Mouse (Mus musculus) hindbrain, embryonic 13.5 days (tissue): ENCODE results near the gene Ctbp2. TPM values are rescaled to one million over a fixed set of nuclear protein-coding genes. Genes with fewer than 3 reads are reported as not detected.
A peak's percentile ranks its signal among the peaks of the same experiment; 100 is the strongest.

ENCODE experiments used
- ATAC-seq: fragments of 200-750 bp; cut with Nextera tagmentation; 2 replicates; pipeline ENCODE4 v1.8.0; 2017; ENCODE audit warnings: moderate TSS enrichment; ENCODE audit not compliant: low FRiP score
- H3K27ac ChIP-seq: fragments of 300-500 bp; sonication (generic); 2 replicates; pipeline ENCODE4 v1.5.1; 2015; ENCODE audit warnings: inconsistent platforms, mild to moderate bottlenecking, moderate library complexity
- H3K27me3 ChIP-seq: fragments of 300-500 bp; sonication (generic); 2 replicates; pipeline ENCODE4 v1.6.1; 2015; ENCODE audit warnings: mild to moderate bottlenecking, inconsistent platforms
- H3K36me3 ChIP-seq: fragments of 300-500 bp; sonication (generic); 2 replicates; pipeline ENCODE4 v1.6.1; 2015; ENCODE audit warnings: mild to moderate bottlenecking, inconsistent platforms
- H3K4me1 ChIP-seq: fragments of 300-500 bp; sonication (generic); replicated peaks from 2 replicates; pipeline ENCODE4 v1.6.1; 2015; ENCODE audit warnings: inconsistent platforms
- H3K4me2 ChIP-seq: fragments of 300-500 bp; sonication (generic); 2 replicates; pipeline ENCODE4 v1.6.1; 2015; ENCODE audit warnings: inconsistent platforms, mild to moderate bottlenecking, moderate library complexity
- H3K4me3 ChIP-seq: fragments of 300-500 bp; sonication (generic); 2 replicates; pipeline ENCODE4 v1.5.1; 2015; ENCODE audit warnings: mild to moderate bottlenecking, inconsistent platforms
- H3K9ac ChIP-seq: fragments of 300-500 bp; sonication (generic); 2 replicates; pipeline ENCODE4 v1.6.1; 2015; ENCODE audit warnings: mild to moderate bottlenecking, inconsistent platforms
- H3K9me3 ChIP-seq: fragments of 300-500 bp; sonication (generic); 2 replicates; pipeline ENCODE4 v1.6.1; 2016; ENCODE audit warnings: inconsistent platforms
- WGBS: fragments of 180-500 bp; shearing (Covaris S2); methylation state at CpG from one replicate; pipeline ENCODE4 v1.1.7; 2015; 5-methylcytosine and 5-hydroxymethylcytosine counted together
- polyA plus RNA-seq: library from polyadenylated mRNA; unstranded; fragments of >200 nt; fragmentation: Nextera tagmentation; extraction: Ambion mirVana; gene quantifications from 2 replicates; pipeline ENCODE4 v1.2.1, GENCODE M21; 2015

The Ctbp2 gene
- polyA plus RNA-seq, 1 experiment from 2014 or later: 85.6 TPM

DNA sequence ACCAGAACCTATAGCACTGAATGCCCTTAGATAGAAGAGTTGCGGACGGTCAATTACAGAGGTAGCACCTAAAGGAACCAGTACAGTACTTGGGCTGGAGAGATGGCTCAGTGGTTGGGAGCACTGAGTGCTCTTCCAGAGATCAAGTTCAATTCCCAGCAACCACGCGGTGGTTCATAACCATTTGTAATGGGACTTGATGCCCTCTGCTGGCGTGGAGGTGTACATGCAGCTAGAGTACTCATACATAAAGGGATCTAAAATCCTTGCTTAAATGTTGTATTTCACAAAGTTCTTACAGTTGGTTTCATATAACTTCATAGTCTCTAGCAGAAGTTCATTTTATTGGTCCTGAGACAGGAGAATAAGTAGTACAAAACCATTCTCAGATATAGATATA, 9.4 kb upstream of the Ctbp2 start:
- Histone ChIP-seq H3K27me3 (no peaks in the 10 kb centered on the region), H3K36me3 (no peaks in the 10 kb centered on the region), H3K27ac (no peak overlapping the region), H3K9me3 (no peaks in the 10 kb centered on the region), H3K9ac (no peak overlapping the region), H3K4me2 (no peak overlapping the region), H3K4me1 (no peaks in the 10 kb centered on the region), H3K4me3 (no peak overlapping the region)
- 74% methylated on average over 5 of the region's 5 CpGs for WGBS
- no peak for ATAC-seq

DNA sequence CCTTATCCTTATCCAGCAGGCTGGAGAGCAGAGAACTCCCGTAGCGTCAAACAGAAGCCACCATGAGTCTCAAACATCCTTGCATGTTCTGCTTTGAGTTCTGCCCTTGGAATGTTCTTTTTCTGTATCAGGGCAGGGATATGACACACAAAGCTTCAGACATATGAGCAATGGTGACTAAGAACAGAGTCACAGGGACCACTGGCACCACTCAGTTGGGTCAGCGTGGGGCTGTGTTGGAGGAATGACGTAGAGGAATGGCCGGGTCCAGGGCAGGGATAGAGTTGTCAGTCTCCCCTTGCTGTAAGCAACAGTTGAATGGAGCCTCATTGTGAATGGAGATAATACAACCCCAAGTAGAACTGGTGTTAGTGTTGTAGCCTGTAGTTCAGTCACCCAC, 8.5 kb upstream of the Ctbp2 start:
- H3K9ac ChIP-seq: no peak overlapping the region
- WGBS: 92% methylated on average over 5 of the region's 5 CpGs
- no peaks in the 10 kb centered on the region for H3K27me3 ChIP-seq
- no peaks in the 10 kb centered on the region for H3K36me3 ChIP-seq
- no peak overlapping the region for H3K4me3 ChIP-seq
- H3K4me1 ChIP-seq: no peaks in the 10 kb centered on the region
- no peaks in the 10 kb centered on the region for H3K9me3 ChIP-seq
- no peak overlapping the region for H3K27ac ChIP-seq
- no peak overlapping the region for H3K4me2 ChIP-seq
- no peak for ATAC-seq

DNA sequence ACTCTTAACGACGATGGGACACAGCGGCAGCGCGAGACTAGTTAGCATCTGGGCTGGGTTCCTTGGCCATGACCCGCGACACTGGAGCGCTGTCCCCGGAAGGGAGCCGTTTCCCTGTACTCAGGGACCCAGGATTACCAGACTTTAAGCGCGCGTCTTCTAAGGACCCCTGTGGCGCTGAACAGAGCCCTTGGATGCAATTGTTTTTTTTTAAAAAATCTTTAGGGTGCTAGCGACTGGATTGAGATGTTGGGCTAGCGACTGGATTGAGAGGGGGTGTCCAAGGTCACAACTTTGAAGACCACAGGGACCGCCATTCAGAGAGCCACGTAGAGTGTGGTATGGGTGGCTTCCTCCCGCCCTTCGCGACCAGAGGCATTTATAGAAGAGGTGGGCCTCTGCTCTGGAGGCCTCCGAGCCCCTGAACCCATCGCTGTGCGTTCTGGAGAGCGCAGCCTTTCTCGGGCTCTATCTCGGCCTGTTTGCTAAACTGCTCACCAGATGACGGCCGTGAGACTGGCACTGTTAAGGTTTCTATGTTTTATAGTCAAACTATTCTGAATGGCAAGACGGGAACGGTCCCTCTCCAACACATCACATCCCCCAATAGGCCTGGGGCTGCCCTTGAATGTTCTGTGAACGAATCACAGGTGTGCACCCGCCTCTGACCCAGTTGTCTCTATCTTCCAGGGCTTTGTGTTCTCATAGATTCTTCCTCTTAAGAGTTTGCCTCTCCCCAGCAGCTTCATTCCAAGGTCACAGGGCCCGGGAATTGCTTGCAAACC, 739 bp upstream of the Ctbp2 start:
- Histone ChIP-seq H3K9ac (peak overlapping the region; percentile 96), H3K27ac (peak overlapping the region; percentile 99; the same call in 1 of the 2 replicates), H3K4me2 (peak overlapping the region; percentile 99), H3K36me3 (no peaks in the 10 kb centered on the region), H3K27me3 (peaks cover 26% of the 10 kb centered on the region), H3K9me3 (no peaks in the 10 kb centered on the region), H3K4me3 (peak overlapping the region; percentile 90), H3K4me1 (peaks cover 22% of the 10 kb centered on the region)
- ATAC-seq: no peak
- 7% methylated on average over 34 of the region's 34 CpGs for WGBS

DNA sequence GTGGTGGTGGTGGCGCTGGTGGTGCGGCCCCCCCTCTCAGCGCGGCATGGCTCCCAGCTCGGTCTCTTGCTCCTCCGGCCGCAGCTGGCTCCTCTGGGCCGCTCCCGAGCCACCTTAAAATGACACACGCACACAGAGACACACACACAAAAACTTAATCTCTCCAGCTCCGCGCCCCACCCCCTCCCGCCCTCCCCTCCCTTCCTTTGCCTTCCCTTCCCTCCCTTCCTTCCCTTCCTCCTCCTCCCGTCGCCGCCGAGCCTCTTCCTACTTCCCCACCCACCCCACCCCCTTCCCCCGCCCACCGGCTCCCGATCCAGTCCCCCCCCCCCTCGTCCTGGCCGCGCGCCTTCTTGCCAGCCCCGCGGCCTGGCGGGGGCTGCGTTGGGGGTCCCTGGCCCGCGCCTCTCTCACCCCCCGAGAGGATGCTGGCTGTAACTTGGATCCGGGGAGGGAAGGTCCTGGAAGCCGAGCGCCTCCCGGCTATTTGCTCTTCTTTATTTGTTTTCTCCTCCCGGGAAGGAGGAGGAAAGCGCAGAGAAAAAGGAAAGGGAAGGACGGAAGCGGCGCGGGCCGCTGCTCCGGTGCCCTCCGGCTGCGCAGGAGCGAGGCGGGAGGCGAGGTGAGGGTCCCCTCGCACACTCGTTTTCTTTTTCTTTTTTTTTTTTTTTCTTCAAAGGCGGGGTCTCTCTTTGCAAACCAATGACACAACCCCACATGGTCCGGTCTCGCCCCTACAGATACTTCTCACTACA, 733 bp downstream of the Ctbp2 start, which contains the start of gene Fgfr2:
TSS of gene Fgfr2 (minus strand) at position 107 of the 755 bp plus-strand sequence.
- Histone ChIP-seq H3K27ac (peak within 1 kb of the TSS; percentile 99), H3K9me3 (no peaks in the 10 kb centered on the region), H3K4me3 (peak within 1 kb of the TSS; percentile 90), H3K4me2 (peak within 1 kb of the TSS; percentile 99), H3K9ac (peak within 1 kb of the TSS; percentile 96), H3K27me3 (peaks cover 26% of the 10 kb centered on the region), H3K36me3 (no peaks in the 10 kb centered on the region), H3K4me1 (peaks cover 35% of the 10 kb centered on the region)
- ATAC-seq: peak; percentile 75
- under 1% methylated on average over 34 of the region's 53 CpGs for WGBS

DNA sequence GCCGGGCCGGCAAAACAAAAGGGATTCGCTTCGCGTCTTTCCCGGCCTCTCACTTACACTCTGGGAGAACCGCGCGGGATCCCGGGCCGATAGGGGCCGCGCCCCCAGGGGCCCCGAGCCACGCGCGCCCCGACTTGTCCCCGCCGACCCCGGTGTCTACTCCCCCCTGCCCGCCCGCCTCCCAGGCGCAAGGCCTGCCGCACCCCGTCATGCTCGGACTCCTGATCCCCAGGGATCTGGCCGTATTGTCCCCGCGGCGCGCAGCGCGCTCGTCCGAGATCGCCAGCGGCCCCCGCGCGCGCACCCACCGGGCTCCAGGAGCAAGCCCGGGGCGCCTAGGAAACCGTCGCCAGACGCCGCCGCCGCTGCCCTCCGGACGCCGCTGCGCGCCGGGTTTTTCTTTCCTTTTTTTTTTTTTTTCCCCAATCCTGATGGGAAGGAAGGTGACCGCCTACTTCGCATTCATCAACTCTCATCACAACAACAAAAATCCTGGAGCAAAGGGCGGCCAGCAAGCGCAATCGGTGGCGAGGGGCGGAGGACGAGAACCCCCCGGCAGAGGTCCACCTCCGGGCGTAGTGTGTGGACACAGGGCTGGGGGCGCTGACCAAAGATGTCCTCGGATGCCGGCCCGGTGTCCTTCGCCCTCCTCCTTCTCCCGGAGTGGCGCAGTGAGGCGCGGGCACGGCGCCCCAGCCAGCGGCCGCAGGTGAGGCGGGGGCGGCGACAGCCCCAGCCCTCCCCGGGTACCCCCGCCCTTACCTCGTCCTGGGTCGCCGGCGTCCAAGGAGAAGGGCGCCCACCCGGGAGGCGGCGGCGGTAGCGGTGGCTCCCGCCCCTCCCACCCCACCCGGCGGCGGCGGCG, 1.5 kb downstream of the Ctbp2 start:
- WGBS: 2% methylated on average over 53 of the region's 102 CpGs
- peaks cover 41% of the 10 kb centered on the region for H3K4me1 ChIP-seq
- H3K9ac ChIP-seq: peak overlapping the region; percentile 96
- H3K36me3 ChIP-seq: no peaks in the 10 kb centered on the region
- ATAC-seq: peak; percentile 55
- peak overlapping the region; percentile 99 for H3K27ac ChIP-seq
- H3K27me3 ChIP-seq: peaks cover 26% of the 10 kb centered on the region
- H3K4me2 ChIP-seq: peak overlapping the region; percentile 99
- no peaks in the 10 kb centered on the region for H3K9me3 ChIP-seq
- H3K4me3 ChIP-seq: peak overlapping the region; percentile 90

DNA sequence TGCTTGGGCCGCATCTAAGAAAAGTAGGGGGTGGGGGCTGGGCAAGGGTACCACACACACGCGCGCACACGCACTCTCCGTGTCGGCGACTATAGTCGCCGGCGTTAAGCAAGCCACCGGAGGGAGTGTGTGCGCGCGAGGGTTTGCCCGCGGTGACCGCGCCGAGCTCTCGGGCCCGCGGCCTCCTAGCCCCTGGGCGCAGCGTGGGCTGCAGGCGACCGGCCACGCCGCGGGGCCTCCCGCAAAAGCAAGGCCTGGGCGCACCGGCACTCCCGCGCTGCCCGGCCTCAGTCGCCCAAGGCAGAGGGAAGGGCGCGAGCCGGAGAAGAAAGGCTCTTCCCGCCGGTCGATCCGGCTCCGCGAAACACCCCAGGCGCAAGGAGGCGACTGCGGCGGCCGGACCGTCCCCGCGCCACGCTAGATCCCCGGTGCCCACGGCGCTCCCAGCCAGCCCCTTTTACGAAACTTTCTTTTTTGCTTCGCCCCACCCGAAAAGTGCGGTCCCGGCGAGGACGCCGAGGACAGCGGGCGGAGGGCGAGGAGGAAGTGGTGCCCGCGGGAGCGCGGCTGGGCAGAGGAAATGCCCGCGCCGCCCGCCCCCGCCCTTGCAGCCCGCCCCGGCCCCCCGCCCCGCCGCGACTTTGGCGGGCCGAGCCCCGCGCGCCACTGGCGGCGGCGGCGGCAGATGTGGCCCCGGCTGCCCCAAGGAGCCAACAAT, 2.3 kb downstream of the Ctbp2 start:
- Histone ChIP-seq H3K27ac (peak overlapping the region; percentile 99), H3K4me1 (peaks cover 49% of the 10 kb centered on the region), H3K27me3 (peaks cover 22% of the 10 kb centered on the region), H3K36me3 (no peaks in the 10 kb centered on the region), H3K9me3 (no peaks in the 10 kb centered on the region), H3K9ac (peak overlapping the region; percentile 96), H3K4me2 (peak overlapping the region; percentile 99), H3K4me3 (peak overlapping the region; percentile 90)
- WGBS: under 1% methylated on average over 93 of the region's 94 CpGs
- 0 out of 2 replicates have a peak, but pooled peaks have one; percentile 19 for ATAC-seq

DNA sequence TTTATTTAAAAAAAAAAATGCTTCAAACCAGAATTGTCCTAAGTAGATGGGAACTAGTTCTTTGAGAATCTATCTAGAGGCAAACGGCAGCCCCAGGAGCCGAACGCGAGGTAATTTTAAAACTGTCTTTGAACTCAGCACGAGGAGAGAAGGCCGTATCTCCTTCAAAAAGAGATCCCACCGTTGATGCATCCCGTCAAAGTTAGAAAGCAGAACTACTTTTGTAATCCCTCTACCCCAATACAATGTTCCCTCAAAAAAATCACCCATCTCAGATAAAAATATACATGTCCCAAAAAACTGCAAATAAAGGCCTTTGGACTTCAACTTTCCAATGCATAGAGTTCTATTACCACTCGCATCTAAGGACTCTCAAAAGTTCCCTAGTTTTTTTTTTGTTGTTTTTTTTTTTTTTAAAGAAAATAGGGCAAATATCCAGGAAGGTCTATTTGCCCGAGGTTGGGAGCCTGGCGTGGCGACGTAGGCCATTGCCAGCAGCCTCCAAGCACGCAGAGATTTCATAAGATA, 3.0 kb downstream of the Ctbp2 start:
- Histone ChIP-seq H3K36me3 (no peaks in the 10 kb centered on the region), H3K27ac (peak overlapping the region; percentile 99), H3K9ac (peak overlapping the region; percentile 96), H3K4me1 (peaks cover 56% of the 10 kb centered on the region), H3K4me3 (peak overlapping the region; percentile 90), H3K4me2 (peak overlapping the region; percentile 99), H3K27me3 (peaks cover 16% of the 10 kb centered on the region), H3K9me3 (no peaks in the 10 kb centered on the region)
- no peak for ATAC-seq
- 1% methylated on average over 14 of the region's 14 CpGs for WGBS

DNA sequence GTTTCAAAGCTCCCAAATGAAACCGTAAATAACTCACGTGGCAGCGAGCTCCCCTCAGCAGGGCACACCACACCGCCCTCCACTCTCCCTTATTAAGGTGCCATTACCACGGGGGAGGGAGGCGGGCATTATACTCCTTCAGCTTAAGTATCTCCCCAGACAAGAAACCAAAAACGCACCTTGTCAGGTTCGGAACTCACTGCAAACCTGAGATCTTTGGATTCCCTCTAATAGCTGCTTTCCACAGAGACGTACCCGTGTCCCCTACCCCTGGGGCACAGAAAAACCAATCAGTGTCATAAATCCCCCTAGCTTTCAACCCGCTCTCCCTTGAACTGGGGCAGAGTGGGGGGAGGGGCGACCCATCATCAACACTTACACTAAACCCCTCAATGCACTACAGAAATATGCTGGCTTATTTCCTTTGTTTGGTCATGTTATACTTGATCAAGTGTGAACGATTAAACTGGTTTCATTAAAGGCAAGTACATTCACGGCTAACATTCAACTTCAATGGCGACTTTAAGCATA, 3.9 kb downstream of the Ctbp2 start:
- peak overlapping the region; percentile 30; the same call in 1 of the 2 replicates for H3K27ac ChIP-seq
- H3K4me3 ChIP-seq: peak overlapping the region; percentile 90
- peak overlapping the region; percentile 99 for H3K4me2 ChIP-seq
- no peaks in the 10 kb centered on the region for H3K9me3 ChIP-seq
- peaks cover 65% of the 10 kb centered on the region for H3K4me1 ChIP-seq
- H3K36me3 ChIP-seq: no peaks in the 10 kb centered on the region
- ATAC-seq: no peak
- peak overlapping the region; percentile 65 for H3K9ac ChIP-seq
- peaks cover 8% of the 10 kb centered on the region; the same call in 1 of the 2 replicates for H3K27me3 ChIP-seq
- WGBS: 4% methylated on average over 15 of the region's 15 CpGs

DNA sequence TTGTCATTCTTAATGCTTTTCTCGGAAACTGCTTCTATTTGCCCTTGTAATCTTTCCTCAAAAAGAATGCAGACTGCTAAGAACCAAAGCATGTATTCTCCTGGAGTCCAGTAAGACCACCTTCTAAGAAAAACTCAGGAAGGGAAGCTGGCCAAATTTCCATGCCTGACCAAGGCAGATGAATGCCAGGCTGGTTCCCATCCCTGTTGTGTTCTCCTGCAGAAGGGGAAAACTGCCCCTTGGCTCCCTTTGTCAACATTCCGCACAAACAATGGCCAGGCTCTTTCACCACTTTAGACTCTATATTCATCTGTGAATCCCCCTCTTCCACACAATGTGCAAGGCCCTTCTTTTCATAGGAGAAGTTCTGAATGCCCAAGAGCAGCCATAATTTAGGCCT, 6.3 kb downstream of the Ctbp2 start:
- no peaks in the 10 kb centered on the region for H3K27me3 ChIP-seq
- no peak overlapping the region for H3K9ac ChIP-seq
- no peaks in the 10 kb centered on the region for H3K36me3 ChIP-seq
- no peaks in the 10 kb centered on the region for H3K9me3 ChIP-seq
- no peak for ATAC-seq
- WGBS: 19% methylated on average over 2 of the region's 2 CpGs
- H3K4me1 ChIP-seq: peaks cover 74% of the 10 kb centered on the region
- no peak overlapping the region for H3K4me2 ChIP-seq
- H3K4me3 ChIP-seq: no peak overlapping the region
- H3K27ac ChIP-seq: 0 out of 2 replicates have a peak overlapping the region, but pooled peaks have one; percentile 12

DNA sequence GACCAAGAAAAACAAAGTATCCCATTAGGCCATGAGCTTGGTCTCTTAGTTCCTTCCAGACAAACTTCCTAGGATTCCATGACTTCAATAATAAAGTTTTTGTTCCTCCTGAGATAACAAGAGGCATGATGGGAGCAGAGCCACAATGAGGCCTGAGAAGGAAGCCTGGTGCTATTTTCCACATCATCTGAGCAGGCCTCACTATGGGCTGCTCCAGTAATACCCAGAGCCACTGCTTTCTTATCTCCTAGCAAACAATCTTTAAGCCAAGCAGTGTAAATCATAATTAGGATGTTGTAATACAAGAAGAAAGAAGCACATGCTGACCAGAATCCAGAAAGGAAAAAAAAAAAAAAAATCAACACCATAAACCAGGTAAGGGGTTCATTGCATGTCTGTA, 7.6 kb downstream of the Ctbp2 start:
- Histone ChIP-seq H3K9me3 (no peaks in the 10 kb centered on the region), H3K36me3 (no peaks in the 10 kb centered on the region), H3K9ac (no peak overlapping the region), H3K4me2 (no peak overlapping the region), H3K27ac (no peak overlapping the region), H3K27me3 (no peaks in the 10 kb centered on the region), H3K4me3 (no peak overlapping the region), H3K4me1 (peaks cover 87% of the 10 kb centered on the region)
- ATAC-seq: no peak

DNA sequence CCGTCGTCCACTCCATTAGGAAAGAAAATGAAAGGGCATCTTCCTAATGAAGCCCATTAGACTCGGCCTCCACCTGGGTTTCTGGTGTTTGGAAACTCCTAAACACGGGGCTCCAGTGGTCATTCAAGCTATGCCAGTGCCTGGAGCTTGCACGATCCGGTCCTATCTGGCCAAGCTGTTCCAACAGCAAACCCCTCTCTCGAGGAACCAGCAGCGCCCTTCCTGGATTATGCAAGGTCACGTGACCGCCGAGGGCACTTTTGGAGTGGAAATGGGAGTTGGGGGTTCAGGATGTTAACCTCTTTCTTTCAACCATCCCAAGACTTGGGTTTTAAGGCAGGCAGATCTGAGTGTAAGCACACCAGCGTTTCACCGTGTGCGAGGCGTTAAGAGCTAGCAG, 8.3 kb downstream of the Ctbp2 start:
- peaks cover 94% of the 10 kb centered on the region for H3K4me1 ChIP-seq
- H3K9ac ChIP-seq: peak overlapping the region; percentile 39
- no peak overlapping the region for H3K27ac ChIP-seq

More for the DNA sequence above, 8.3 kb downstream of the Ctbp2 start:
- Histone ChIP-seq H3K36me3 (no peaks in the 10 kb centered on the region), H3K9me3 (no peaks in the 10 kb centered on the region), H3K27me3 (no peaks in the 10 kb centered on the region), H3K4me3 (no peak overlapping the region), H3K4me2 (peak overlapping the region; percentile 40)
- WGBS: 12% methylated on average over 15 of the region's 15 CpGs
- ATAC-seq: no peak
